Mouse (Mus musculus): ENCODE data around the gene Srpk2. TPM values are rescaled to one million over a fixed set of nuclear protein-coding genes. Genes with fewer than 3 reads are reported as not detected.

Gene Srpk2
- polyA plus RNA-seq, 1 experiment from 2014 or later, result 67.0 TPM

- no peaks in the 10 kb centered on the region for H3K27me3 ChIP-seq
- H3K4me1 ChIP-seq, result peaks cover 26% of the 10 kb centered on the region
- H3K4me2 ChIP-seq, result no peak overlapping the region
- no peaks in the 10 kb centered on the region for H3K9me3 ChIP-seq
- 85% methylated on average over 2 of the region's 2 CpGs for WGBS
- H3K27ac ChIP-seq, result no peak overlapping the region
- no peak overlapping the region for H3K9ac ChIP-seq
- no peaks in the 10 kb centered on the region for H3K36me3 ChIP-seq
- H3K4me3 ChIP-seq, result no peak overlapping the region
- no peak for ATAC-seq (ENCODE audit: insufficient number of reproducible peaks, insufficient read depth, low FRiP score, low TSS enrichment, low read depth)
Measured at GRCm38 (mm10) chr5:23581484-23582060, 102.8 kb downstream of the Srpk2 start.

- peaks cover 2% of the 10 kb centered on the region; the same call in 1 of the 2 replicates for H3K36me3 ChIP-seq
- H3K4me3 ChIP-seq, result no peak overlapping the region
- no peak overlapping the region for H3K9ac ChIP-seq
- ATAC-seq (ENCODE audit: insufficient number of reproducible peaks, insufficient read depth, low FRiP score, low TSS enrichment, low read depth), result no peak
- no peaks in the 10 kb centered on the region for H3K9me3 ChIP-seq
- H3K27ac ChIP-seq, result no peak overlapping the region
- 81% methylated on average over 3 of the region's 3 CpGs for WGBS
- peaks cover 26% of the 10 kb centered on the region for H3K4me1 ChIP-seq
- H3K4me2 ChIP-seq, result no peak overlapping the region
- no peaks in the 10 kb centered on the region for H3K27me3 ChIP-seq
Measured at GRCm38 (mm10) chr5:23579120-23579880, 105.1 kb downstream of the Srpk2 start.

- H3K36me3 ChIP-seq, result peaks cover 8% of the 10 kb centered on the region
- WGBS, result 87% methylated on average over 4 of the region's 4 CpGs
- no peaks in the 10 kb centered on the region; the same call in 1 of the 2 replicates for H3K9me3 ChIP-seq
- H3K27me3 ChIP-seq, result no peaks in the 10 kb centered on the region
- H3K4me2 ChIP-seq, result no peak overlapping the region
- no peak for ATAC-seq (ENCODE audit: insufficient number of reproducible peaks, insufficient read depth, low FRiP score, low TSS enrichment, low read depth)
- no peak overlapping the region for H3K9ac ChIP-seq
- no peak overlapping the region for H3K27ac ChIP-seq
- H3K4me1 ChIP-seq, result peaks cover 26% of the 10 kb centered on the region
- H3K4me3 ChIP-seq, result no peak overlapping the region
Measured at GRCm38 (mm10) chr5:23578322-23578957, 106.0 kb downstream of the Srpk2 start.

GRCm38 (mm10) chr5:23577847-23578246, 106.6 kb downstream of the Srpk2 start:
- no peak overlapping the region for H3K27ac ChIP-seq
- ATAC-seq (ENCODE audit: insufficient number of reproducible peaks, insufficient read depth, low FRiP score, low TSS enrichment, low read depth), result no peak
- no peaks in the 10 kb centered on the region for H3K27me3 ChIP-seq
- H3K4me1 ChIP-seq, result peaks cover 22% of the 10 kb centered on the region
- peaks cover 9% of the 10 kb centered on the region for H3K36me3 ChIP-seq
- no peaks in the 10 kb centered on the region; the same call in 1 of the 2 replicates for H3K9me3 ChIP-seq
- 64% methylated on average over 4 of the region's 4 CpGs for WGBS
- H3K4me3 ChIP-seq, result no peak overlapping the region
- H3K9ac ChIP-seq, result no peak overlapping the region
- no peak overlapping the region for H3K4me2 ChIP-seq

- ATAC-seq (ENCODE audit: insufficient number of reproducible peaks, insufficient read depth, low FRiP score, low TSS enrichment, low read depth), result no peak
- Histone ChIP-seq H3K36me3 (peaks cover 9% of the 10 kb centered on the region), H3K27ac (no peak overlapping the region), H3K9ac (no peak overlapping the region), H3K9me3 (no peaks in the 10 kb centered on the region; the same call in 1 of the 2 replicates), H3K27me3 (no peaks in the 10 kb centered on the region), H3K4me1 (peaks cover 20% of the 10 kb centered on the region), H3K4me3 (no peak overlapping the region), H3K4me2 (no peak overlapping the region)
- WGBS, result 65% methylated on average over 6 of the region's 6 CpGs
Measured at GRCm38 (mm10) chr5:23576336-23577094, 107.9 kb downstream of the Srpk2 start.

GRCm38 (mm10) chr5:23573942-23574341, 110.5 kb downstream of the Srpk2 start:
- H3K4me3 ChIP-seq, result no peak overlapping the region
- H3K36me3 ChIP-seq, result peaks cover 13% of the 10 kb centered on the region
- peaks cover 17% of the 10 kb centered on the region for H3K4me1 ChIP-seq
- no peak overlapping the region for H3K4me2 ChIP-seq
- no peaks in the 10 kb centered on the region for H3K27me3 ChIP-seq
- H3K27ac ChIP-seq, result no peak overlapping the region
- H3K9ac ChIP-seq, result no peak overlapping the region
- H3K9me3 ChIP-seq, result no peaks in the 10 kb centered on the region; the same call in 1 of the 2 replicates
- 94% methylated on average over 5 of the region's 5 CpGs for WGBS
- ATAC-seq (ENCODE audit: insufficient number of reproducible peaks, insufficient read depth, low FRiP score, low TSS enrichment, low read depth), result no peak

- H3K27ac ChIP-seq, result no peak overlapping the region
- no peak overlapping the region for H3K9ac ChIP-seq
- H3K36me3 ChIP-seq, result peaks cover 18% of the 10 kb centered on the region
- no peaks in the 10 kb centered on the region for H3K4me1 ChIP-seq
- H3K4me3 ChIP-seq, result no peak overlapping the region
- no peaks in the 10 kb centered on the region for H3K9me3 ChIP-seq
- WGBS, result 94% methylated on average over 5 of the region's 5 CpGs
- no peak overlapping the region for H3K4me2 ChIP-seq
- ATAC-seq (ENCODE audit: insufficient number of reproducible peaks, insufficient read depth, low FRiP score, low TSS enrichment, low read depth), result no peak
- no peaks in the 10 kb centered on the region for H3K27me3 ChIP-seq
Measured at GRCm38 (mm10) chr5:23568188-23568587, 116.2 kb downstream of the Srpk2 start.

GRCm38 (mm10) chr5:23566382-23566781, 118.0 kb downstream of the Srpk2 start:
- no peak for ATAC-seq (ENCODE audit: insufficient number of reproducible peaks, insufficient read depth, low FRiP score, low TSS enrichment, low read depth)
- H3K36me3 ChIP-seq, result peaks cover 22% of the 10 kb centered on the region
- no peak overlapping the region for H3K27ac ChIP-seq
- no peak overlapping the region for H3K4me3 ChIP-seq
- H3K4me2 ChIP-seq, result no peak overlapping the region
- H3K9me3 ChIP-seq, result no peaks in the 10 kb centered on the region
- no peak overlapping the region for H3K9ac ChIP-seq
- H3K27me3 ChIP-seq, result no peaks in the 10 kb centered on the region
- WGBS, result 89% methylated on average over 6 of the region's 6 CpGs
- H3K4me1 ChIP-seq, result no peaks in the 10 kb centered on the region

- peaks cover 27% of the 10 kb centered on the region for H3K36me3 ChIP-seq
- no peak overlapping the region for H3K4me2 ChIP-seq
- H3K9me3 ChIP-seq, result no peaks in the 10 kb centered on the region
- ATAC-seq (ENCODE audit: insufficient number of reproducible peaks, insufficient read depth, low FRiP score, low TSS enrichment, low read depth), result no peak
- H3K4me3 ChIP-seq, result no peak overlapping the region
- WGBS, result 66% methylated on average over 4 of the region's 4 CpGs
- no peak overlapping the region for H3K9ac ChIP-seq
- H3K27ac ChIP-seq, result no peak overlapping the region
- H3K27me3 ChIP-seq, result no peaks in the 10 kb centered on the region
- H3K4me1 ChIP-seq, result 0 out of 2 replicates have a peak, but pooled peaks cover 4% of the 10 kb centered on the region
Measured at GRCm38 (mm10) chr5:23562278-23563060, 121.9 kb downstream of the Srpk2 start.

- WGBS, result 92% methylated on average over 2 of the region's 2 CpGs
- ATAC-seq (ENCODE audit: insufficient number of reproducible peaks, insufficient read depth, low FRiP score, low TSS enrichment, low read depth), result no peak
- H3K27ac ChIP-seq, result no peak overlapping the region
- no peak overlapping the region for H3K4me2 ChIP-seq
- H3K27me3 ChIP-seq, result no peaks in the 10 kb centered on the region
- no peak overlapping the region for H3K9ac ChIP-seq
- H3K9me3 ChIP-seq, result no peaks in the 10 kb centered on the region
- H3K4me1 ChIP-seq, result 0 out of 2 replicates have a peak, but pooled peaks cover 4% of the 10 kb centered on the region
- H3K4me3 ChIP-seq, result no peak overlapping the region
- H3K36me3 ChIP-seq, result peaks cover 27% of the 10 kb centered on the region
Measured at GRCm38 (mm10) chr5:23561227-23561626, 123.2 kb downstream of the Srpk2 start.

- H3K36me3 ChIP-seq, result peaks cover 27% of the 10 kb centered on the region
- WGBS, result 80% methylated on average over 4 of the region's 4 CpGs
- H3K4me3 ChIP-seq, result no peak overlapping the region
- H3K27ac ChIP-seq, result no peak overlapping the region
- no peaks in the 10 kb centered on the region for H3K27me3 ChIP-seq
- no peaks in the 10 kb centered on the region for H3K9me3 ChIP-seq
- H3K4me1 ChIP-seq, result 0 out of 2 replicates have a peak, but pooled peaks cover 4% of the 10 kb centered on the region
- no peak for ATAC-seq (ENCODE audit: insufficient number of reproducible peaks, insufficient read depth, low FRiP score, low TSS enrichment, low read depth)
- H3K4me2 ChIP-seq, result no peak overlapping the region
- no peak overlapping the region for H3K9ac ChIP-seq
Measured at GRCm38 (mm10) chr5:23560171-23560570, 124.2 kb downstream of the Srpk2 start.
